Mouse (Mus musculus) c-Kit-positive CD71-negative TER-119-negative erythroid progenitor cells, embryonic 14.5 days (primary cell): ENCODE results near the gene Bspry.

Source experiments
- DNase-seq: peaks from one replicate; pipeline ENCODE4 v3.0.0-alpha.2; 2013; ENCODE audit warnings: low read depth

The Bspry gene

DNA sequence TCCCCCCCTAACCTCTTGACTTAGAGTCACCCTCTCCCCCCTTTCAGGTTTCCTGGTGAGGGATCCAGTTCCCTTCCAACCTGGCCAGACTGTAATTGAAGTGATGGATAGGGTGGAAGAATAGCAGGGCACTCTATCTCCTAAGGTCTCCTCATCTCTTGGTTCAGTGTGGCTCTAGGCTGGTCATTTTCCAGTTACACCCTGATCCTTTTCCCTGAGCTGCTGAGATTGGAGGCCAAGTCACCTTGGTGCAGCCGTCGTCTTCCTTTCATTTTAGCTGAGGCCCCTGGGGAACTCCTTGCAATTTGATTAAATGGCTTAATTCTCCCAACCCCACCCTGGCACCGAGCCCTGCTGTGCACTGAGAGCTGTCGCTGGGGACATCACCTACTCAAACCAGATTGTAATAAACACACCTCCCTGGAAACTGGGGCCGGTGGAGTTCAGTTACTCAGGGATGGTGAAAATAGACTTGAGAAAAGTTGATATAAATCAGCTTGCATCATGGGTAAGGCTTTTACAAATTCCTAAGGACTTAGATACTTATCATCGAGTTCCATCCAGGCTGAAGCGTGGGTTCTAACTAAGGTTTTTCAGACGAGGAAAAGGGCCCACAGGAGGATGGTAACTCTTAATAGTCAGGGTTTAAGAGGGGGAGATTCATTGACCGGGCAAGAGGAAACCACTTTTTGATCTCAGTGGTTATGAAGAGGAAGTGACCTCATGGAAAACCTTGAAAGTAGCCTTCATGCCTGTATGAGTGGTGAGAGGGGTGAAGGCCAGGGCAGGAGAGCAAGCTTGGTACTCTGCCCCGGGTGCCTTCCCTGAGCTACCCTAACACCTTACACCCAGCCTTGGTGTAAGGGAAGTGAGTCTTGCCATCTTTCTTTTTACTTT lies 1.1 kb downstream of the Bspry start:
- DNase-seq: no peak

DNA sequence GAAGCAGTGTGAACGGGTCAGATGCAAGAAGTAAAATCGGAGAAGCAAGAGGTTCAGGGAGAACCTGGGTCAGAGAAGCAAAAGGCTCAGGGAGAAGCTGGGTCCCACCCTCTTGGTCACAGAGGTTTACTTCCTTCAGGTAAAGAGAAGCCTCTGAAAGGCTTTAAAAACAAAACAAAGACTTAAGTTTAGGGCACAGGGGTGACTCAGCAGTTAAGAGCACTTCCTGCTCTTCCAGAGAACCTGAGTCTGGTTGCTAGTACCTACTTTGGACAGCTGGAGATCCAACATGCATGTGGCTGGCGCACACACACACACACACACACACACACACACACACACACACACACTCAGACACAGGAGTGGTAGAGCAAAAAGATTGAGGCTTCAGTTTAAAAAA lies 5.1 kb downstream of the Bspry start:
- DNase-seq: no peak

DNA sequence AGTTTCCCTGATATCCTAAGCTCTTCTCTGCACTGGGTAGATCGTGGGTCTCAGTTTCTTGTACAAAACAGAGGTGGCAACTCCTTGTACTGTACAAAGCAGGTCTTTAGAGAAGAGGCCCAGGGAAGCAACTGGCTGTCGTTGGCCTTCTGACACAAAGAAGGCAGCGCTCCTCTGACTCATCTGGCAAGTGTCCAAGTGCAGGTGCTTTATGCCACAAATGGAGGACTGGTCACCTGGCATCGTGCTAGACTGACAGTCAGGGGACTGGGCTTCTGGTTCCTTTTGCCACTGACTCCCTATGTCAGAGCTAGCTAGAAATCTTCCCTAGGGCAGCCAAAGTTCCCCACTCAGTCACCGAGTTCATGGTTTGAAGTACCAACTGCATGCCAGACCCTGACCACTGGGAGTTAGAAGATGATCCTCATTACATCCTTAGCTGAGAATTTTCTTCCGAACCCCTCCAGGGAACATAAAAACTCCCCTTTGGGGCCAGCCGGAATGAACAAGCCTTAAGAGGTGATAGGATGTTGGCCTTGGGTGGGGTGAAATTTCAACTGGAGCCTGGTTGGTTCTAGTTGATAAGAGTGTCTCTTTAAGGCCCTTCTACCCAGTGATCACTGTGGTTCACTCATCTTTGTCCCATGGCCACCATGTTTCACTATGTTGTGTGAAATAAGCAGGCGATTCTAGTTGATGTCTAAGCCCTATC lies 5.8 kb downstream of the Bspry start:
- no peak for DNase-seq

DNA sequence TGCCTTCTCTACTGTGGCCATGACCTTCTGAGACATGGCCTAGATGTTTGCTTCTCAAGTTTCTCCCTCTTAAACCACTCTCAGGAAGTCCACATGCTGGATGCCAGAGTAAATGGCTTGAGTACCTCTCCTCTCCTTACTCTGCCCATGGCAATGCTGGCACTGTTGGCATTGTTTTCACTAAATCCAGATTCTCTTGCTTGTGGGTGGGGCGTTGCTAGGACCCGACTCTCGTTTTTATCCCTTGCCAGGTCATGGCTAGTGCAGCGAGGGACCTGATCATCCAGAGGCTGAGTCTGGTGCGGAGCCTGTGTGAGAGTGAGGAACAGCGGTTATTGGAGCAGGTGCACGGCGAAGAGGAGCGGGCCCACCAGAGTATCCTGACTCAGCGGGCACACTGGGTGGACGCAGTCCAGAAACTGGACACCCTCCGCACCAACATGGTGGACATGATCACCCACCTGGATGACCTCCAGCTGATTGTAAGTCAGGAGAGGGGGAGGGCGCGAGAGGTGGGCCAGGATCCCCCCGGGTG lies 6.4 kb downstream of the Bspry start:
- no peak for DNase-seq

DNA sequence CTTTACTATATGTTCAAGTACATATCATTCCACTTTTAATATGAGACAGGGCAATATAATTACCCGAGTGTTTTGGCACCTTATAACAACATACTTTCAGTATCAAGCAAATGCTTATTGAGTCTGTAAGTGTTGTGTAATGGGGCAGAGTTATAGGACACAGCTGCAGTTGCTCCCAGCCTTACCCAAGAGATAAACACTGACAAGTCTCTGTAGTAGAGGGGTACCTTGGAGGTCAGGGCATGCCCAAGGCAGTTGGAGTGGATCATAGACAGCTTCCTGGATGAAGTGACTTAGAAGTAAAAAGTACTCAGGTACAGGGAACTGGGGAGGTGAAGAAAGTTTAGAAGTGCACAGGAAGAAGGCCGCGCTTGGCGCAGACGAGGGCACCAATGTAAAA lies 7.3 kb downstream of the Bspry start:
- no peak for DNase-seq

DNA sequence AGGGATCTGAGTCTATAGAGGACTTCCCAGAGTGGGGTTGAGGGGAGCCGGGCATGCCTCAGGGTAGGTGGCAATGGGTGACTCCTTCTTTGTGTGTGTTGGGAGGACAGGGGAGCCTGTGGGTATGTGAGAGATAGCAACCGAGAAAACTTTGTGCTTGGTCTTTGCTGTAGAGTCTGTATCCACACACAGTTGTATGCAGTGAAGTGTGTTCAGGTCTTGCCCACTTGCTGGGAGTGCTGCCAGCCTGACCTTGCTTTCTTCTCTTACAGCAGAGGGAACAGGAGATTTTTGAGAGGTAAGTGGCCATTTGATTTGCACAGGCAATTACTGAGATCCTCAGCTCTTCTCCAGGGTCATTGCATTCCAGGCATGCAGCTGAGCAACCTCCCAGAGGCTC lies 8.1 kb downstream of the Bspry start:
- DNase-seq: no peak

DNA sequence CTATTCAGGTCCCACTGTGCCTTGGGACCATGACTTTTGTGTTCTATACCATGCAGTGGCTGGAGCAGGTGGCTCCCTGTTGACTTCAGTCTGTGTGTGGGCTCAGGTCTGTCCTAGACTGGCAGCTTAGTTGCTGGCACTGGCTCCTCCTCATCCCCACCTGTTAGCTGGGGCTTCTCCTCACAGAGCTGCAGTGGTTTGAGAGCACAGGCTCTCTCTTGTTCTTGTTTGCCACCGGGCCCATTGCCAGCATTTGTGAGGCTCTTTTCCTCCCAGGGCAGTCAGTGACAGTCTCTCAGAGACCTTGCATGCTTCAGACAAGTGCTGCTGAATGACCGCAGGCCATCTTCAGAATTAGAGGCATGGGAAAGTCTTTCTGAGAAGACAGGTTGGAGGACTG lies 12.8 kb downstream of the Bspry start:
- no peak for DNase-seq

DNA sequence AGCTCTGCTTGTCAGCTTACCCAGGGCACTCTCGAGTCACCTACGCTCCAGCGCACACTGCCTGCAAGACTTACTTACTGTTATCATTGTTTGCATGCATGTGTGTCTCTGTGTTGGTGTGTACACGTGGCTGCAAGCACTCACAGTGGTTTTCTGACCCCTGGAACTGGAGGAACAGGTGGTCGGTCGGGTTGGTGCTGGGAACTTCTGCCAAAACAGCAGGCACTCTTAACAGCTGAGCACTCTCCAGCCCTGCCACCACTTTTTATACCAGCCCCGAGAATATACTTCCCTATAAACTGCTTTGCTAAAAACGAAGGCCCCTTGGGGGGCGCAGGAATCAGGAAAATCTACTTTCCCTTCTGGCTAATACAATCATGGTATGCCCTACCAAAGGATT lies 14.4 kb downstream of the Bspry start:
- DNase-seq: no peak

DNA sequence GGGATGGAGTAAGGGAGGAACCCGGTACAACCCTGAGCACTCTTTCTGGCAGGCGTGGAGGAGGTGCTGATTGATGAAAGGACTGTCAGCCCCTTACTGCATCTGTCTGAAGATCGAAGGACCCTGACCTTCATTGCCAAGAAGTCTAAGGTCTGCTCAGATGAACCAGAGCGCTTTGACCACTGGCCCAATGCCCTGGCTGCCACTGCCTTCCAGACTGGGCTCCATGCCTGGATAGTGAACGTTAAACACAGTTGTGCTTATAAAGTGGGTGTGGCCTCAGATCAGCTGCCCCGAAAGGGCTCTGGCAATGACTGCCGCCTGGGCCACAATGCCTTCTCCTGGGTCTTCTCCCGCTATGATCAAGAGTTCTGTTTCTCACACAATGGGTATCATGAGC lies 16.1 kb downstream of the Bspry start:
- DNase-seq: no peak

DNA sequence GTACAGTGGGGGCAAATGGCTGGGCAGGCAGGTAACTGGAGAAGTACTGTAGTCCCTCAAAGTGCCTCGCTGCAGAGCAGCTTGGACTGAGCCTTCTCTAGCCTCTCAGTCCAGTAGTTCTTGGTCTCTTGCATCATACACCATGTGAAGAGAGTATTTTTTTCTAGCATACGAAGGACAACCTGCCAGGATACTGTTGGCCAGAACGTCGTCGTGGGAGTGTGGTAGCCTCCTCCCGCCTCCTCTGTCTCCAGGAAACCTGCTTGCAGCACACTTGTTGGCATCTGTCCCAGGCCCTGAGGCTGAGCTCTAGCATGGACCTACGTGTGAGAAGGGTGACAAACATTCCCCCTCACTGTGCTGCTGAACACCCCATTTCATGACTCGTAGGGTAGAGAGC lies 17.0 kb downstream of the Bspry start:
- no peak for DNase-seq

DNA sequence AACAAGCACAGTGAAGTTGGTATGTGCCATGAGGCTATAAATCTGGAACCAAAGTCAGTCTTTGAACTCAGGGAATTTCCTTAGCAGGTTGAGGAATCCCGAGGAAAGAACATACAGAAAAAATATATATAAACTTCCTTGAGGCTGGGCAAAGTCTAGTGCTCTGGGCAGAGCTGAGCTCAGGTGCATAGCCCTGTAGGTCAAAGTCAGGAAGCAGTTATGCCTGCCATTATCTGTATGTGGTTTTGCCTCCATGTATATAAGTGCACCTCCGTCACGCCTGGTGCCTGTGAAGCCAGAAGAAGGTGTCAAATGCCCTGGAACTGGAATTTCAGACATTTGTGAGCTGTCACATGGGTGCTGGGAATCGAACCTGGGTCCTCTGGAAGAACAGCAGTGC lies 20.9 kb downstream of the Bspry start:
- no peak for DNase-seq

DNA sequence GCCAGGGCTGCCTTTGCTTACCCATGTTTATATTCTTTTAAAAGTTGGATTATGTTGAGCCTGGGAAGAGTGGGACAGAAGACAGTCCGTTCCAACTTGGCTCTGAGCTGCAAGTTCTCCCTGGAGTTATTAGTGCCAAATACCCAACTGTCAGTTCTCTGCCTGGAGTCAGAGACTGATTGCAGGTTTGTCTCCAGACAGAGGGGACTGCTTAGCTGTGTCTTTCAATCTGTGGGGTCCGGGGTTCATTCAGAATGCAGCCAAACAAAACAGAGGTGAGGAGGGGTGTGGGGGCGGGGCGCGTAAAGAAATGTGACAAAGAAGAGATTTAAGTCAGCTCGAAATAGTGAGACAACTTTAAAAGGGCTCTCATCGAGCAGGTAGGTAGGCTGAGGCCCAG lies 21.7 kb downstream of the Bspry start:
- no peak for DNase-seq

DNA sequence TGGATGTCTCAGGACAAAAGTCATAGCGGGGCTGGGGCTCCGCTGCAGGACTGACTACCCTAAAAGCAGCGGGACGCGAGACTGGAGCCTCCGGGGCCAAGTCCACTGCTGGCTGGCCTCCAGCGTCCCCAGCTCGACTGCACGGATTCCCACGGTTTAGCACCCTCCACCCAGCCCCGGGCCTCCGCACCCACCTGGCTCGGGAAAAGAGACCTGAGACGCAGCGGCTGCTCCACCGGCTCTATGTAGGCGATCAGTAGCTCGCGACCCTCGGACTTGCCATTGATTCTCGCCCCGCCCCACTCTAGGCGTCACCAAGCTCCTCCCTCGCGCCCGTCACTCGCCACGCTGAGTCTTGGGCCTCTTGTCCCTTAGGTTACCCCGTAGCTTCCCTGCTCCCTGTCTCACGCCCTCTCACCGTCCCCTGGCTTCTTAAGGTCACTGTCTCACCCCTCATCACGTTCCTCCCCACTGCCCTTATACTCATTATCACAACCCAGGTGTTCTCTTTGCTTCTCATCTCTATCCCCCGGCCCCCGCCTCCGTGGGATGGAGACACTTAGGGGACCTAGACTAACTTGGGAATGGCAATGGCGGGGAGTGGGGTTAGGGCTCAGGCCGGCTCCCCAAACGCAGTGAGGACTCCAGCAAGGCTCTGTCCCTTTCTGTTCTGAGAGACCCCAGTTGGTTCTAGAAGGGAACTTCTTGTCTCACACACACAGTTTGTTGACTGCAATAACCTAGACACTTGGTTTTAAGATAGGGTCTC lies 22.3 kb downstream of the Bspry start:
- peak; percentile 91 for DNase-seq

DNA sequence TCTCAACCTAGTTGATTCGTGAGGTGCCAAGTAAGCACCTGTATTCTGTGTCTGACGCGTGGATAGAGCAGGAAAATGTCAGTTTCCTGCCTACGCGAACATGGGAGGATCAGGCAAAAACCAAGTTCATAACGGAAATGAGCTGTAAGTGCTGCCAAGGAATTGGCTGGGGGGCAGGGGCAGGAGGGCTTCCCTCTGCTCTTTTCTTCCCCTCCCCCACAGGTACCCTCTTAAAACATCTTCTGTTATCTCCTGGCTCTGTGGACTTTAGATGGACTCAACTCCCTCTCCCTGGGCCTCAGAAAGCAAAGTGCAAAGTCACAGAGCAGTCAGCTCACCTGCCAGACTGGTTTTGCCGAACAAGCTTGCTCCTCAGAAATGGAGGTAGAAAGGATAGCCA lies 23.1 kb downstream of the Bspry start:
- DNase-seq: no peak

DNA sequence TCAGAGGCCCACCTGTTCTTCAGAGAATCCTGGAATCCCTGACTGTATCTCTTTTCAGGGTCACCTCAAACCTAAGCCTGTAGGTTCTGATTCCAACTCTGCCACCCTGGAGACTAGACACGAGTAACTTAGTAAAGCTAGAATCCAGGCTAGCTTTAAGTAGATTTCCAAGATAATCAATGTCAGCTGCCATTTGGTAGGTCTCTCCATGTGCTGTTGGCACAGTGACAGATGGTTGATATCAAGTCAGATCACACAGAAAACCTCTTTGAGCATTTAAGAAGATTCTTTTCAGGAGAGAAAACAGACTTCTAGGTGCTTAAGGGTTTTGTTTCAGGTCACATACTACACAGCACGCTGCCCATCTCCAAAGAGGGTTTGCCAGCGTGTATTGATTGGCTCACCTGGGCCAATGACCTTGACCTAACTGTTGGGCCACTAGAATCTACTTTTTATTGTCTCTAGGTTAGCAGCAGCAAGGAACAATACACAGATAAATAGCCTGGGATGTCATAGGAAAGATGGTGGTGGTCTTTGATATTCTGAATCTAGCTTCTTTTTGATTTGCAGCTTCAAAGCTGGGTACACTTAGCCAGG lies 23.6 kb downstream of the Bspry start, which contains the start of gene Hdhd3:
TSS of gene Hdhd3 (minus strand) at position 94 of the 597 bp plus-strand sequence.
- no peak for DNase-seq

DNA sequence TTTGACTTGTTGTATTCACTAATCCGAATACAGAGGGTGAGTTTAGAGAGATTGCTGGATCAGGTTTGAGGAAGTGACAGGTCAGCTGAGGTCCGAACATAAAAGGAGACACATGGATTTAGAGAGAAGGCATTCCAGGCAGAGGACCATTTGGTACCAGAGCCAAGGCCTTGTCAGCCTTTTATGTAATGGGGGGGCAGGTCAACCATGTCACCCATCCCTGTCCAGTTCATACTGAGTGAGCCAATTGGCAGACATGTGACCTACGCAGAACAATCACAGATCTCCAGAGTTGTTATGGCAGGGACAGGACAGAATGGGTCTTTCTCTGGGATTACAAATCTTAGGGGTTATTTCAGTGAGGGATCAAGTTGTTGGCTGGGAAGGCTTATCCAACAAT lies 26.1 kb downstream of the Bspry start:
- DNase-seq: no peak

DNA sequence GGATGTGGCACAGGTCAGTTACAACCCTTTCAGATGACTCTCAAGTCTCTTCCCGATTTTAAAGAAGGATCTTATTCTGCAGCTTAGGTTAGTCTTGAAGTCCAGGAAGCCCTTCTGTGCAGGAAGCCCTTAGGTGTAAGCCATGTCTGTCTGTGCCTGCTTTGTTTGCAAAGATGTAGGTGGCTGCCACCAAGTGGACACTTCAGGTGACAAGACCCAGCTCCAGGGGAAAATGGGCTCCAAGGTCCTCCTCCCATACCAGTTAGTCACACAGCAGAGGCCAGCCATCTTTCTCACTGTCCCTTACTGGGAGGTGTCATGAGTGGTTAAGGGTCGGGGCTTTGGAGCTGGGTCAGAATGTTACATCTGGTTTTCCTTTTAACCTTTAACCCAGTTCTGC lies 26.9 kb downstream of the Bspry start:
- DNase-seq: no peak

DNA sequence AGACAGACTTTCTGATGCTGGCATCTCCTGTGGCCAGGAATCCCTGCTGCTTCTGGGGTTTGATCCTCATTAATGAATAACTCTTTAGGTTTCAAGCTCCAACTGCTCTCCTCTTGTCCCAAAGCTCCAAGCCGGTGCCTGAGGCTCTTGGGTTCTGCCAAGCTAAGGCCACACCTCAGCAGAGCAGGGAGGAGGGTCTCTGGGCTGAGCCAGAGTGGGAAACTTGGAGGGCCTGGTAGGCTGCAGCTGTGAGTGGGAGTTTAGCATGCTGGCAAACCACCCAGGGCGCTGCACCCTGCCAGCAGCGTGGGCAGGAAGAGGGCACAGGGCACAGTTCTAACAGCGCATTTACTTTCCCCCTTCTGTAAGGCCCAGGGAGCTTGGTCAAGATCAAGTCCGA lies 29.0 kb downstream of the Bspry start:
- DNase-seq: no peak

DNA sequence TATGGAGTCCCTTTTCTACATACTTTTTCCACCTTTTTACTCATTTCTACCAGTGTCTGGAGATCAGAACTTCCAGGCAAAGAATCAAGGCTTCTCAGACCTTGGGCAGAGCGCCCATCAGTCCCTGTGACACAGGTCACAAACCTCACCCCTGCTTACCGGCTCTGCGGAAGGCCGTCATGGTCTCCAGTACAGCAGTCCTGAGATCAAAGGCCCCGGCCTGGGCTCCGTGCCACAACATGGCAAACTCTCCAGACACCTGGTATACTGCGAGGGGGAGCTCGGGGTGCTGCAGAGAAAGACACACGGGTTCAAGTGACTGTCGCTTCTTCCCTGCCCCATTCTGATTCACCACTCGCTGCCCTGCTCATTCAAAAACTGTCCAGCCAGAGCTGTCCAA lies 30.1 kb downstream of the Bspry start:
- DNase-seq: no peak

DNA sequence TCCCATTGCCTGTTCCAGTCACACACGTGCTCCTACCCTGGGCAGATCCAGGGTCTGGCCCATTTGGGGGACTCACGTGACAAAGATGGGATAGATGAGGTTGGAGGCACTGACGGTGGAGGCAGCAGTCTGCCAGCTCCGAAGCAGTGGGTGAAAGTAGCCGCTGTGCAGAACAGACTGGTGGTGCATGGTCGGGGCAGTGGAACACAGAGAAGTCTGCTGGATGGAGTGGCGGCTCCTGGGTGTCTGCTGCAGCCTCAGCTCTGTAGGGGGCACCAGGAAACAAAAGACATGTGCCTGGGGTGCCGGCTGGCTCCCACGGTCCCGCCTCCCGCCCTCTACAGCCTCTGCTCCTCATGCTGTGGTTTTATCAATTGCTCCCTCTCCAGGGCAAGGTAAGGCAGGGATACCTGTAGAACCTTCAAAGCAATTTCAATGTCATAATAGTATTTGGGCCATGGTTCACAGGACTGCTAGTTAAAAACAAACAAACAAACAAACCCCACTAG lies 34.2 kb downstream of the Bspry start:
- DNase-seq: no peak

DNA sequence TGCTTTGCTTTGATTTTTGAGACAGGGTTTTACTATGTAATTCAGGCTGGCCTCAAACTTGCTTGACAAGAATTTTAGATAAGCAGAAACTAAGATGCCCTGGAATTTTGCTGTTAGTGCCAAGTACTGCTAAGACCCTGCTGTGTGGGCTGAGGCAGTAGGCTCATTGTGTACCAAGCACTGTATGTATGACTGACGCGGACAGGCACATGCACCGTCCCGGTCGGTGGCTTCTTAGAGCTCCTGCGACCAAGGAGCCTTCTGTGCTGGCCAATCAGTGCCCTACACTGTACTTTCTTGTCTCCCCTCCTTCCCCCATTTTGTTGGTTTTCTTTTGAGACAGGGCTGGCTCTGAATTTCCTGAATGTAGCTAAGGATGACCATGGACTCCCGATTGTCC lies 35.1 kb downstream of the Bspry start:
- DNase-seq: no peak

DNA sequence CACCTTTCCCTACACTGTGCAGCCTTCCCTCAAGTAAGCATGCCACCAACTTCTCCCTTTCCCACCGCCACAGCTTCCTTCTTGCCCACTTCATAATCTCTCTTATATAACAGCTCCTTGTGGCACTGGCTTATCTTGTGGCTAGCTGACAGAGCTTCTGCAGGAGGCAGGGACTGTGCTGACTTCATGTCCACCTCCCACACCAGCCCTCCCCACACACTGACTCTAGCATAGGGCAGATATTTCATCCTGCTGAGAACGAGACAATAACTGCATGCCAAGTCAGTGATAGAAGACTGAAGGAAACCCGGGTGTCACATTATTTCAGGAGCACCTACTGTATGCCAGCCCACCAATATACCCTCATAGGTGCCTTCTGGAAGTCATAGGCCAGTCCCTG lies 35.6 kb downstream of the Bspry start:
- DNase-seq: no peak
